17 mouse cellular contexts compared by ENCODE assay signal in genomic region chr19:29326822-29327552, GRCm38 (mm10). TPM values are rescaled to one million over a fixed set of nuclear protein-coding genes. Genes with fewer than 3 reads are reported as not detected.
"Had no signal": no experiment of that assay in that cellular context is flagged by ENCODE, and none has a peak within 500 bp of the region (broad histone marks: within the 10 kb centered on the region; RNA-seq: fewer than 3 reads in every experiment).

No protein-coding gene starts in this region.

- DNase-seq: gastrocnemius, postnatal 14 days; gastrocnemius, postnatal 36 days; heart, adult 11 months; heart, adult 2 months; heart, postnatal 14 days; heart, postnatal 36 days; kidney, adult 18-20 months; kidney, adult 8-10 months; kidney, postnatal 10 days; kidney, postnatal 25 days; kidney, postnatal 4 days; left cerebral cortex, postnatal 4 days had no signal

RNA-seq across cellular contexts. Expression of gene Insl6, which starts 1.8 kb away (rescaled TPM):
- total RNA-seq: gastrocnemius, adult 18-20 months; gastrocnemius, adult 8-10 months; gastrocnemius, postnatal 36 days; heart, postnatal 36 days; hindbrain, postnatal 0 days; left cerebral cortex, postnatal 4 days had no signal

RNA-seq across cellular contexts. Expression of gene Rln1, which starts 7.5 kb away (rescaled TPM):
- total RNA-seq: gastrocnemius, adult 18-20 months; gastrocnemius, adult 8-10 months; gastrocnemius, postnatal 14 days; gastrocnemius, postnatal 36 days; heart, adult 2 months; heart, postnatal 14 days; heart, postnatal 36 days; hematopoietic stem cell, adult 5-6 weeks; liver, adult 2 months had no signal
